Mouse (Mus musculus) ES-Bruce4 (cell line): ENCODE measurements at regions not wholly inside any gene's neighbourhood (a gene's known extent, or its start where the extent isn't known, plus 50 kb on each side); places are given as distances from the start of the nearest gene placed in this dataset.

Source experiments
- H3K27ac ChIP-seq: 2 replicates; pipeline ENCODE4 v1.5.1; 2012; ENCODE audit warnings: low read length, inconsistent platforms; ENCODE audit not compliant: insufficient read depth
- H3K27me3 ChIP-seq: 2 replicates; pipeline ENCODE4 v1.6.1; 2012; ENCODE audit warnings: mild to moderate bottlenecking, low read length, inconsistent platforms; ENCODE audit not compliant: control insufficient read depth, poor library complexity, insufficient read depth, severe bottlenecking
- H3K36me3 ChIP-seq: 2 replicates; pipeline ENCODE4 v1.6.1; 2012; ENCODE audit warnings: inconsistent platforms, mild to moderate bottlenecking, low read length, moderate library complexity; ENCODE audit not compliant: control insufficient read depth, poor library complexity, insufficient read depth, severe bottlenecking
- H3K4me1 ChIP-seq: one replicate; pipeline ENCODE4 v1.8.1; 2011; ENCODE audit warnings: low read length; ENCODE audit not compliant: control insufficient read depth, insufficient read depth
- H3K4me3 ChIP-seq: 2 replicates; pipeline ENCODE4 v1.5.1; 2011; ENCODE audit warnings: low read depth, mild to moderate bottlenecking, low read length
- H3K9ac ChIP-seq: 2 replicates; pipeline ENCODE4 v1.6.1; 2012; ENCODE audit warnings: low read depth, mild to moderate bottlenecking, inconsistent platforms; ENCODE audit not compliant: poor library complexity, severe bottlenecking
- H3K9me3 ChIP-seq: replicated peaks from 2 replicates; pipeline ENCODE4 v1.6.1; 2012; ENCODE audit warnings: mild to moderate bottlenecking, low read length, inconsistent platforms; ENCODE audit not compliant: control insufficient read depth, poor library complexity, insufficient read depth, severe bottlenecking
- CTCF ChIP-seq: IDR thresholded peaks from one replicate; pipeline ENCODE4 v1.8.1; 2011; ENCODE audit warnings: low read depth, low read length
- EP300 ChIP-seq: IDR thresholded peaks from 2 replicates; pipeline ENCODE4 v1.6.1; 2011; ENCODE audit warnings: low read depth, low read length; ENCODE audit not compliant: insufficient read depth
- POLR2A ChIP-seq: IDR thresholded peaks from one replicate; pipeline ENCODE4 v1.8.1; 2011; ENCODE audit warnings: low read length; ENCODE audit not compliant: insufficient read depth

DNA sequence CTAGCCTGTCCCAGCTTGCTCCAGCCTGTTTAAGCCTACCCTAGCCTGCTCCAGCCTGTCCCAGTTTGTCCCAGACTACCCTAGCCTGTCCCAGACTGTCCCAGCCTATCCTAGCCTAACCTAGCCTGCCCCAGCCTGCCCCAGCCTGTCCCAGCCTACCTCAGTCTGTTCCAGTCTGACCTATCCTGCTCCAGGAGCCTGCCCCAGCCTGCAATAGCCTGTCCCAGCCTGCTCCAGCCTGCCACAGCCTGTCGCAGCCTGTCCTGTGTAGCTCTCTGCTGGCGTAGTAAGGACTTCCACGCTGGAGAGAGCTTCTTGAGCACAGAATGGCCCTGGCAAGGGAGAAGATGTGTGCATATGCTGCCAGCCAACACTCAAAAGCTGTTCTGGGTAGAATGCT, 192.5 kb downstream of the Cdh26 start:
- no peak for TF ChIP-seq POLR2A
- TF ChIP-seq CTCF: no peak
- no peak for TF ChIP-seq EP300
- Histone ChIP-seq H3K27ac (0 out of 2 replicates have a peak overlapping the region, but pooled peaks have one; percentile 2), H3K4me1 (no peaks in the 10 kb centered on the region), H3K9me3 (no peaks in the 10 kb centered on the region), H3K27me3 (no peaks in the 10 kb centered on the region), H3K4me3 (no peak overlapping the region), H3K36me3 (no peaks in the 10 kb centered on the region), H3K9ac (no peak overlapping the region)

DNA sequence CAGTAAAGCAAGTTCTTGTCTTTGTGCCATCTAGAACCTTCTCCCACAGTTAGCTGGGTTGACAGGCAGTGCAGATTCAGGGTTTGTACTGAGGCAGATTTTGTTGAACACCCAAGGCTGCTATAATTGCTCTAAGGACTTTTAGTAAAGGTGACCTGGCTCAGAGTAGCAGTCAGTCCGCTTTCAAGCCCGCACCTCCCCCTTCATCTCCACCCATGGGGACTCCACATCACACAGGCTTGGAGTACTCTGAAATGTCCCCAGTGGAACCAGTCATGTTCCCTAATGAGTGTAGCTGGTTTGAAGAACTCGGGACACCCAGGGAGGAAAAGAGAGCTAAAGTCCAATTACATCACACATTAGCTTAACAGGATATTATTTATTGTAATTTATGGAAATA, 194.1 kb downstream of the Cdh26 start:
- Histone ChIP-seq H3K36me3 (no peaks in the 10 kb centered on the region), H3K4me3 (no peak overlapping the region), H3K27ac (no peak overlapping the region), H3K27me3 (no peaks in the 10 kb centered on the region), H3K9ac (no peak overlapping the region), H3K4me1 (no peaks in the 10 kb centered on the region), H3K9me3 (no peaks in the 10 kb centered on the region)
- TF ChIP-seq POLR2A (no peak), EP300 (no peak), CTCF (no peak)

- no peak overlapping the region for H3K4me3 ChIP-seq
- no peak for TF ChIP-seq POLR2A
- no peak for TF ChIP-seq EP300
- TF ChIP-seq CTCF: no peak
- no peak overlapping the region for H3K9ac ChIP-seq
- H3K27me3 ChIP-seq: no peaks in the 10 kb centered on the region
- H3K27ac ChIP-seq: no peak overlapping the region
- no peaks in the 10 kb centered on the region for H3K36me3 ChIP-seq
- H3K4me1 ChIP-seq: no peaks in the 10 kb centered on the region
- no peaks in the 10 kb centered on the region for H3K9me3 ChIP-seq
These were observed 194.6 kb downstream of the Cdh26 start for GRCm38 (mm10) chr2:178624907-178625306.

- TF ChIP-seq CTCF (peak; percentile 97), EP300 (no peak)
- Histone ChIP-seq H3K4me1 (no peaks in the 10 kb centered on the region), H3K9me3 (no peaks in the 10 kb centered on the region), H3K36me3 (no peaks in the 10 kb centered on the region), H3K27me3 (no peaks in the 10 kb centered on the region), H3K4me3 (no peak overlapping the region), H3K9ac (no peak overlapping the region), H3K27ac (no peak overlapping the region)
These were observed 199.4 kb downstream of the Cdh26 start for GRCm38 (mm10) chr2:178629756-178630155.

GRCm38 (mm10) chr2:178630511-178630910, 200.2 kb downstream of the Cdh26 start:
- H3K27me3 ChIP-seq: no peaks in the 10 kb centered on the region
- H3K36me3 ChIP-seq: no peaks in the 10 kb centered on the region
- no peak overlapping the region for H3K27ac ChIP-seq
- TF ChIP-seq EP300 (no peak), POLR2A (no peak), CTCF (no peak)
- no peaks in the 10 kb centered on the region for H3K9me3 ChIP-seq
- no peak overlapping the region for H3K9ac ChIP-seq
- H3K4me1 ChIP-seq: no peaks in the 10 kb centered on the region
- no peak overlapping the region for H3K4me3 ChIP-seq

GRCm38 (mm10) chr2:178631336-178631735, 201.0 kb downstream of the Cdh26 start:
- no peaks in the 10 kb centered on the region for H3K4me1 ChIP-seq
- no peak overlapping the region for H3K4me3 ChIP-seq
- no peaks in the 10 kb centered on the region for H3K27me3 ChIP-seq
- no peak for TF ChIP-seq CTCF
- H3K36me3 ChIP-seq: no peaks in the 10 kb centered on the region
- no peaks in the 10 kb centered on the region for H3K9me3 ChIP-seq
- no peak overlapping the region for H3K27ac ChIP-seq
- no peak overlapping the region for H3K9ac ChIP-seq

DNA sequence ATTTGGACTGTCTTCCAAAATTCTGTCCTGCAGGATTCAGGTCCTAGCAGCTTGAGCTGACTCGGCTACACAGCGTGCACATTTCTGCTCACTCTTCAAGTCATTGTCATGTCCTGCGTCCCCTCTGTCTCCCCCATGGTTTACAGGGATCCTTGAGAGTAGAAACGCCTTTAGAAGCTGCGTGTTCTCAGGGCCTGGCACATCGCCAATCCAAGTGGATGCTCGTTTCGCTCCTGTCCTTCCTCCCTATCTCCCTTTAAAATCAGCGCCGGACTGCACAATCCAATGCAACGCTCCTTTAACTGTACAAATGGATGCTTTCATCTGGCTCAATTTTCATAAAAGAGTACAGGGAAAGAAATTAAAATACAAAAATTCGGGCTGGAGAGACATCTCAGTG, 201.6 kb downstream of the Cdh26 start:
- no peak overlapping the region for H3K27ac ChIP-seq
- TF ChIP-seq POLR2A (no peak), EP300 (no peak), CTCF (no peak)
- no peaks in the 10 kb centered on the region for H3K4me1 ChIP-seq

More for the DNA sequence above, 201.6 kb downstream of the Cdh26 start:
- no peaks in the 10 kb centered on the region for H3K9me3 ChIP-seq
- no peaks in the 10 kb centered on the region for H3K27me3 ChIP-seq
- no peak overlapping the region for H3K9ac ChIP-seq
- no peak overlapping the region for H3K4me3 ChIP-seq
- no peaks in the 10 kb centered on the region for H3K36me3 ChIP-seq
